Mouse (Mus musculus): ENCODE data around the gene Adgrg7.

- no peak for TF ChIP-seq POLR2A (IDR thresholded peaks at IDR 0.05; ENCODE audit: insufficient read depth, low read depth, low read length)
- no peak for TF ChIP-seq CTCF (IDR thresholded peaks at IDR 0.05; ENCODE audit: insufficient read depth, low read depth, low read length)
These were observed at the start of gene Adgrg7 for GRCm38 (mm10) chr16:56795481-56796139.
